Mouse (Mus musculus): ENCODE measurements around the gene Ssr2. TPM values are rescaled to one million over a fixed set of nuclear protein-coding genes. Genes with fewer than 3 reads are reported as not detected.

Gene Ssr2
- total RNA-seq, 1 experiment = 827 TPM

- DNase-seq (ENCODE audit: low read depth, low spot score) = no peak
- no peak overlapping the region for H3K27ac ChIP-seq (ENCODE audit: insufficient read depth, low read depth, low read length, poor library complexity, severe bottlenecking)
- no peak overlapping the region for H3K4me3 ChIP-seq (ENCODE audit: insufficient read depth in 1 of 2, low read depth in 1 of 2, low read length in 2 of 2, poor library complexity in 1 of 2, severe bottlenecking in 1 of 2)
- H3K36me3 ChIP-seq (ENCODE audit: control insufficient read depth, insufficient read depth, low read length, poor library complexity, severe bottlenecking) = peaks cover 73% of the 10 kb centered on the region
- no peak overlapping the region for H3K9ac ChIP-seq (ENCODE audit: insufficient read depth, low read depth, low read length, poor library complexity, severe bottlenecking)
- TF ChIP-seq HCFC1 (IDR thresholded peaks at IDR 0.05; ENCODE audit: borderline replicate concordance, insufficient read depth, low read length) (no peak), MAFK (IDR thresholded peaks at IDR 0.05; ENCODE audit: insufficient read depth, low read depth, low read length) (no peak), ZC3H11A (IDR thresholded peaks at IDR 0.05; ENCODE audit: borderline replicate concordance, low read depth, low read length) (no peak), CHD2 (IDR thresholded peaks at IDR 0.05; ENCODE audit: low read depth, low read length) (no peak), ZNF384 (IDR thresholded peaks at IDR 0.05; ENCODE audit: low read depth, low read length) (no peak)
- peaks cover 4 to 33% of the 10 kb centered on the region in 2 experiments; a peak in 3 of 4 replicates for H3K4me1 ChIP-seq (ENCODE audit: control insufficient read depth in 2 of 2, insufficient read depth in 2 of 2, low read length in 2 of 2, poor library complexity in 1 of 2)
- no peaks in the 10 kb centered on the region for H3K9me3 ChIP-seq (ENCODE audit: control insufficient read depth, insufficient read depth, low read depth, low read length)
- in situ Hi-C loops (cut with MboI; ENCODE audit: low sequenced_read_pairs in 2 of 2, unreplicated experiment in 2 of 2) = no loop called here
Observed at GRCm38 (mm10) chr3:88631921-88632587, 56.4 kb downstream of the Ssr2 start.

- no peak overlapping the region for H3K27ac ChIP-seq (ENCODE audit: insufficient read depth, low read depth, low read length, poor library complexity, severe bottlenecking)
- in situ Hi-C loops (cut with MboI; ENCODE audit: low sequenced_read_pairs in 2 of 2, unreplicated experiment in 2 of 2) = no loop called here
Observed at GRCm38 (mm10) chr3:88633056-88633455, 57.4 kb downstream of the Ssr2 start.

GRCm38 (mm10) chr3:88635506-88636275 lies 60.0 kb downstream of the Ssr2 start:
- H3K9ac ChIP-seq (ENCODE audit: insufficient read depth, low read depth, low read length, poor library complexity, severe bottlenecking) = no peak overlapping the region
- peaks cover 83% of the 10 kb centered on the region for H3K36me3 ChIP-seq (ENCODE audit: control insufficient read depth, insufficient read depth, low read length, poor library complexity, severe bottlenecking)
- no peak overlapping the region for H3K27ac ChIP-seq (ENCODE audit: insufficient read depth, low read depth, low read length, poor library complexity, severe bottlenecking)
- in situ Hi-C loops (cut with MboI; ENCODE audit: low sequenced_read_pairs in 2 of 2, unreplicated experiment in 2 of 2) = no loop called here
- H3K4me3 ChIP-seq (ENCODE audit: insufficient read depth in 1 of 2, low read depth in 1 of 2, low read length in 2 of 2, poor library complexity in 1 of 2, severe bottlenecking in 1 of 2) = no peak overlapping the region
- no peaks in the 10 kb centered on the region for H3K9me3 ChIP-seq (ENCODE audit: control insufficient read depth, insufficient read depth, low read depth, low read length)
- DNase-seq (ENCODE audit: low read depth, low spot score) = no peak
- H3K4me1 ChIP-seq (ENCODE audit: control insufficient read depth in 2 of 2, insufficient read depth in 2 of 2, low read length in 2 of 2, poor library complexity in 1 of 2) = peaks cover 0 to 19% of the 10 kb centered on the region in 2 experiments; a peak in 2 of 4 replicates
- TF ChIP-seq CHD2 (IDR thresholded peaks at IDR 0.05; ENCODE audit: low read depth, low read length) (no peak), ZC3H11A (IDR thresholded peaks at IDR 0.05; ENCODE audit: borderline replicate concordance, low read depth, low read length) (no peak), MAFK (IDR thresholded peaks at IDR 0.05; ENCODE audit: insufficient read depth, low read depth, low read length) (no peak), HCFC1 (IDR thresholded peaks at IDR 0.05; ENCODE audit: borderline replicate concordance, insufficient read depth, low read length) (no peak), ZNF384 (IDR thresholded peaks at IDR 0.05; ENCODE audit: low read depth, low read length) (no peak)

More at GRCm38 (mm10) chr3:88633056-88633455, 57.4 kb downstream of the Ssr2 start:
- DNase-seq (ENCODE audit: low read depth, low spot score) = no peak
- Histone ChIP-seq H3K9me3 (ENCODE audit: control insufficient read depth, insufficient read depth, low read depth, low read length) (no peaks in the 10 kb centered on the region), H3K4me1 (ENCODE audit: control insufficient read depth in 2 of 2, insufficient read depth in 2 of 2, low read length in 2 of 2, poor library complexity in 1 of 2) (peaks cover 4 to 33% of the 10 kb centered on the region in 2 experiments; a peak in 3 of 4 replicates), H3K4me3 (ENCODE audit: insufficient read depth in 1 of 2, low read depth in 1 of 2, low read length in 2 of 2, poor library complexity in 1 of 2, severe bottlenecking in 1 of 2) (no peak overlapping the region), H3K36me3 (ENCODE audit: control insufficient read depth, insufficient read depth, low read length, poor library complexity, severe bottlenecking) (peaks cover 78% of the 10 kb centered on the region), H3K9ac (ENCODE audit: insufficient read depth, low read depth, low read length, poor library complexity, severe bottlenecking) (no peak overlapping the region)
- TF ChIP-seq CHD2 (IDR thresholded peaks at IDR 0.05; ENCODE audit: low read depth, low read length) = no peak
- TF ChIP-seq MAFK (IDR thresholded peaks at IDR 0.05; ENCODE audit: insufficient read depth, low read depth, low read length) = no peak
- TF ChIP-seq ZC3H11A (IDR thresholded peaks at IDR 0.05; ENCODE audit: borderline replicate concordance, low read depth, low read length) = no peak
- no peak for TF ChIP-seq HCFC1 (IDR thresholded peaks at IDR 0.05; ENCODE audit: borderline replicate concordance, insufficient read depth, low read length)
- TF ChIP-seq ZNF384 (IDR thresholded peaks at IDR 0.05; ENCODE audit: low read depth, low read length) = no peak

GRCm38 (mm10) chr3:88636555-88636986 lies 60.9 kb downstream of the Ssr2 start:
- peaks cover 0 to 13% of the 10 kb centered on the region in 2 experiments; a peak in 2 of 4 replicates for H3K4me1 ChIP-seq (ENCODE audit: control insufficient read depth in 2 of 2, insufficient read depth in 2 of 2, low read length in 2 of 2, poor library complexity in 1 of 2)
- no peak overlapping the region for H3K27ac ChIP-seq (ENCODE audit: insufficient read depth, low read depth, low read length, poor library complexity, severe bottlenecking)
- H3K4me3 ChIP-seq (ENCODE audit: insufficient read depth in 1 of 2, low read depth in 1 of 2, low read length in 2 of 2, poor library complexity in 1 of 2, severe bottlenecking in 1 of 2) = no peak overlapping the region
- TF ChIP-seq CHD2 (IDR thresholded peaks at IDR 0.05; ENCODE audit: low read depth, low read length) (no peak), ZNF384 (IDR thresholded peaks at IDR 0.05; ENCODE audit: low read depth, low read length) (no peak), ZC3H11A (IDR thresholded peaks at IDR 0.05; ENCODE audit: borderline replicate concordance, low read depth, low read length) (no peak)
- in situ Hi-C loops (cut with MboI; ENCODE audit: low sequenced_read_pairs in 2 of 2, unreplicated experiment in 2 of 2) = no loop called here
- H3K36me3 ChIP-seq (ENCODE audit: control insufficient read depth, insufficient read depth, low read length, poor library complexity, severe bottlenecking) = peaks cover 77% of the 10 kb centered on the region
- no peaks in the 10 kb centered on the region for H3K9me3 ChIP-seq (ENCODE audit: control insufficient read depth, insufficient read depth, low read depth, low read length)
- DNase-seq (ENCODE audit: low read depth, low spot score) = no peak
- no peak overlapping the region for H3K9ac ChIP-seq (ENCODE audit: insufficient read depth, low read depth, low read length, poor library complexity, severe bottlenecking)

Data from ES-E14 (cell line).